Mouse (Mus musculus) limb, embryonic 10.5 days (tissue): ENCODE measurements at regions not wholly inside any gene's neighbourhood (a gene's known extent, or its start where the extent isn't known, plus 50 kb on each side); places are given as distances from the start of the nearest gene placed in this dataset.

Source experiments
- DNase-seq: peaks from one replicate; pipeline ENCODE4 v3.0.0-alpha.2; 2017; ENCODE audit warnings: low spot score
- H3K27ac ChIP-seq: fragments of 300-500 bp; sonication (generic); 2 replicates; pipeline ENCODE4 v1.5.1; 2016; ENCODE audit warnings: mild to moderate bottlenecking
- H3K27me3 ChIP-seq: fragments of 300-500 bp; sonication (generic); 2 replicates; pipeline ENCODE4 v1.6.1; 2016; ENCODE audit warnings: low read depth, mild to moderate bottlenecking; ENCODE audit not compliant: poor library complexity, severe bottlenecking
- H3K36me3 ChIP-seq: fragments of 300-500 bp; sonication (generic); 2 replicates; pipeline ENCODE4 v1.6.1; 2016; ENCODE audit warnings: mild to moderate bottlenecking, moderate library complexity
- H3K4me1 ChIP-seq: fragments of 300-500 bp; sonication (generic); 2 replicates; pipeline ENCODE4 v1.6.1; 2016
- H3K4me3 ChIP-seq: fragments of 300-500 bp; sonication (generic); 2 replicates; pipeline ENCODE4 v1.5.1; 2016; ENCODE audit warnings: mild to moderate bottlenecking, moderate library complexity
- H3K9me3 ChIP-seq: fragments of 300-500 bp; sonication (generic); replicated peaks from 2 replicates; pipeline ENCODE4 v1.6.1; 2016; ENCODE audit warnings: mild to moderate bottlenecking
- WGBS: fragments of 180-500 bp; shearing (Covaris S2); methylation state at CpG from one replicate; pipeline ENCODE4 v1.1.7; 2016; 5-methylcytosine and 5-hydroxymethylcytosine counted together

- Histone ChIP-seq H3K4me3 (peak overlapping the region; percentile 69), H3K27ac (peak overlapping the region; percentile 91), H3K4me1 (peaks cover 48% of the 10 kb centered on the region), H3K9me3 (no peaks in the 10 kb centered on the region), H3K36me3 (no peaks in the 10 kb centered on the region), H3K27me3 (no peaks in the 10 kb centered on the region)
- DNase-seq = peak; percentile 72
- WGBS = under 1% methylated on average over 50 of the region's 50 CpGs
Observed at GRCm38 (mm10) chr9:67633026-67633741, 73.7 kb upstream of the Tln2 start.

GRCm38 (mm10) chr9:67633761-67634441 lies 74.4 kb upstream of the Tln2 start:
- no peaks in the 10 kb centered on the region for H3K9me3 ChIP-seq
- H3K4me3 ChIP-seq = peak overlapping the region; percentile 69
- H3K4me1 ChIP-seq = peaks cover 42% of the 10 kb centered on the region
- DNase-seq = peak; percentile 86
- H3K36me3 ChIP-seq = no peaks in the 10 kb centered on the region
- H3K27me3 ChIP-seq = no peaks in the 10 kb centered on the region
- H3K27ac ChIP-seq = peak overlapping the region; percentile 91
- under 1% methylated on average over 61 of the region's 61 CpGs for WGBS

DNA sequence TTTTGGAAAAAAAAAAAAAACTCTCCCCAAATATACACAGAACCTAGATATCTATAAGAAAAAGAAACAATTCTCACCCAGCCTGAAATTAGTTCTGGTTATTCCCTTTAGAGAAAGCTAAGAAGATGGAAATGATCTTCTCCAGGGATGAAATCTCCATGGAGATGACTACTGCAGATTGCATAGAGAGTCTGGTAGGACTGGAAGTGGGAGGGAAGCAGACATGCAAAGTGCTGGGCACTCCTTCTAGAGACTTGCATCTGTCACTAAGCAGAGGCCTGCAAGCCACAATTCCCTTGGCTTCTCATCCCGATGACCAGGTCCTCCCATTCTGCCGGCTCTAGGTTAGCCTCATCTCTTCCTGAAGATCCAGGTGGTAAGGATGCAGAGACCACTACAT lies 87.3 kb upstream of the Tln2 start:
- Histone ChIP-seq H3K4me3 (no peak overlapping the region), H3K27ac (no peak overlapping the region), H3K36me3 (no peaks in the 10 kb centered on the region), H3K4me1 (no peaks in the 10 kb centered on the region), H3K27me3 (no peaks in the 10 kb centered on the region), H3K9me3 (no peaks in the 10 kb centered on the region)
- DNase-seq = no peak
- WGBS = 88% methylated on average over 2 of the region's 2 CpGs

GRCm38 (mm10) chr9:67664773-67665172 lies 94.5 kb upstream of the C2cd4b start:
- Histone ChIP-seq H3K4me3 (no peak overlapping the region), H3K27ac (no peak overlapping the region), H3K4me1 (no peaks in the 10 kb centered on the region), H3K36me3 (no peaks in the 10 kb centered on the region), H3K27me3 (no peaks in the 10 kb centered on the region), H3K9me3 (no peaks in the 10 kb centered on the region)
- no peak for DNase-seq

DNA sequence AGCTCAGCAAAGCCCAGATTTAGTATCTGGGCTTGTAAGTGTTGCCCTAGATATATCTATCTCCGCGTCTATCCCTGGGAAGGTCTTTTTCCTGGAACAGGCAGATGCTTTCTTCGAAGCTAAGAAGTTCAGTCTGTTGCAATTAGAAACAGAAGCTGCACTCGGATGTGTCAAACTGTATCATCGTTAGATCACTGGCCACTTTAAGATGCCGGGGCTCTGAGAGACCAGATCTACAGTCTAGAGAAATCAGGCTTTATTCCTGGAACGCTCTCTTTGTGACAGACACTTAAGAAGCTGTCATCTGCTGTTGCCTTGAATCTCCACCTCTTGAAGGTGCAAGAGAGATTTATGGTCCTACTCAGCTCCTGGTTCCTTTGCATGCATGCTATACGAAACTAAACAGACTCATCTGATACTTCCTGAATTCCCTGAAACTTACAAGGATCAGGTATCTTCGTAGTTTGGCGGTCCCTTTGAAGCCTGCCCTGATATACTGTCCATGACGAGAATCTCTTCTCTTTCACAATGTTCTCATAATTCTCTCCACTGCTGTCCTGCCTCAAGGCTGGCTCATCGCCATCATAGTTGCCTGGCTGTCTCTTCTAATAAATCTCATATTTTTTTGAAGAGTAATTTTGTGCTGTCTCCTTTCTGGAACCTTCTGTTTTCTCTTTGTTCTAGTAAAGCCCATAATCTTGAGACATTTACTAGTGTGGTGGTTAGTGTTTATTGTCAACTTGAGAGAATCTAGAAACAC lies 88.8 kb upstream of the C2cd4b start:
- no peaks in the 10 kb centered on the region for H3K9me3 ChIP-seq
- H3K27ac ChIP-seq = no peak overlapping the region
- 77% methylated on average over 12 of the region's 12 CpGs for WGBS
- no peak overlapping the region for H3K4me3 ChIP-seq
- H3K4me1 ChIP-seq = no peaks in the 10 kb centered on the region
- DNase-seq = no peak
- H3K36me3 ChIP-seq = no peaks in the 10 kb centered on the region
- H3K27me3 ChIP-seq = no peaks in the 10 kb centered on the region

DNA sequence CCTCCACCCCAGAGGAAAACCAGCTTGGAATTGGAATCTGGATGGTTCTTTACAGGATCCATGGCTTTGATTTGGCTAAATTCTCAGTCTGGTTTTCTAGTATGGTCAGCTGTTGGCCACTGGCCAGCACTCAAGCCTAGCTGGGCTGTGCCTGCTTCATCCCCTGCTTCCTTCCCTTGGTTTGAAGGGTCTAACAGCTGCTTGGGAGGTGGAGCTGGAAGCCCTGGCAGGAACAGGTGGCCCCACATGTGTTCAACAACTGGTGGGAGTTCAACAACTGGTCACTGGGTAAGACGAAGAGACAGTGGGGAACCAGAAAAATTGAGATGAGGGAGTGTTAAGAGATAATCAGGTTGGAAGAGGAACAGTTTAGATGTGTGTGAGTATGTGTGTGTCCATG lies 82.3 kb upstream of the C2cd4b start:
- Histone ChIP-seq H3K27me3 (no peaks in the 10 kb centered on the region), H3K9me3 (no peaks in the 10 kb centered on the region), H3K4me1 (no peaks in the 10 kb centered on the region), H3K4me3 (no peak overlapping the region), H3K27ac (no peak overlapping the region), H3K36me3 (no peaks in the 10 kb centered on the region)
- no peak for DNase-seq
- WGBS = 76% methylated on average over 1 of the region's 1 CpGs

- no peak overlapping the region for H3K4me3 ChIP-seq
- no peaks in the 10 kb centered on the region for H3K4me1 ChIP-seq
- H3K27me3 ChIP-seq = no peaks in the 10 kb centered on the region
- peak; percentile 88 for DNase-seq
- H3K9me3 ChIP-seq = no peaks in the 10 kb centered on the region
- H3K36me3 ChIP-seq = no peaks in the 10 kb centered on the region
- no peak overlapping the region for H3K27ac ChIP-seq
- 12% methylated on average over 7 of the region's 7 CpGs for WGBS
Observed at GRCm38 (mm10) chr9:67683367-67683766, 75.9 kb upstream of the C2cd4b start.

DNA sequence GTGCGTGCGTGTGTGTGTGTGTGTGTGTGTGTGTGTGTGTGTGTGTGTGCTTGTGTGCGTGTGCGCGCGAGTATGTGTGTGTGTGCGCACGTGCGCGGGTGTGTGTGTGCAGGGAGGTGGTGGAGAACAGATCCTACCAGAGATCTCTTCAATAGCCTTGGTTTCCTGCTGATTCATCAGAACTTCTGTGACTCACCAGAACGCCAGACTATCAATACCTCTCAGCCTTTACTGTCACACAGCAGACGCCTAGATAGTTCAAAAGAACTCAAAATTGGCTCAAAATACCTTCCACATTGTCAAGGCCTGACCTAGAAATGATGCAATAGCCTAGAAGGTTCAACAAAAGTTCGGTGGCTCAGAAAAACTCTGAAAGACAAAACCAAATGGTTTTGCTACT lies 66.8 kb upstream of the C2cd4b start:
- no peaks in the 10 kb centered on the region for H3K27me3 ChIP-seq
- H3K4me3 ChIP-seq = no peak overlapping the region
- H3K9me3 ChIP-seq = no peaks in the 10 kb centered on the region
- WGBS = 87% methylated on average over 13 of the region's 13 CpGs
- DNase-seq = no peak
- H3K36me3 ChIP-seq = no peaks in the 10 kb centered on the region
- H3K27ac ChIP-seq = no peak overlapping the region
- H3K4me1 ChIP-seq = 0 out of 2 replicates have a peak, but pooled peaks cover 4% of the 10 kb centered on the region

DNA sequence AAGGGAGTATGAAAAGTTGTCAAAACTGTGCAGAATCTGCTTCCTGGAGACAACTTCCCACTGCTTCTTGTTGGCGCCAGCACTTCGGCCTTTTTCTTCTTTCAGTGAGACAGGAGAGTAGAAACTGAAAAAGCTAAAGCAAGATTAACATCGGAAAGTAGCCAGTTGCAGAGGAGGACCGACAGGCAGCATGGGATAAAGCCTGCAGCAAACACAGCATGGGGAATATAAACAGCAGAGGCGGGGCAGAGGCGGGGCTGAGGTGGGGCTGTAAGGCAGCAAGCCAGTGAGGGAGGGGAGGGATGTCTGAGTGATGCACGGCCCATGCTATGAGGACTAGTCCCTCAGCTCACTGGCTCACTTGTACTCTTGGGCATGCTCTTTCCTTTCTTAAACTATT lies 65.5 kb upstream of the C2cd4b start:
- no peak for DNase-seq
- WGBS = 15% methylated on average over 7 of the region's 7 CpGs
- no peaks in the 10 kb centered on the region for H3K36me3 ChIP-seq

DNA sequence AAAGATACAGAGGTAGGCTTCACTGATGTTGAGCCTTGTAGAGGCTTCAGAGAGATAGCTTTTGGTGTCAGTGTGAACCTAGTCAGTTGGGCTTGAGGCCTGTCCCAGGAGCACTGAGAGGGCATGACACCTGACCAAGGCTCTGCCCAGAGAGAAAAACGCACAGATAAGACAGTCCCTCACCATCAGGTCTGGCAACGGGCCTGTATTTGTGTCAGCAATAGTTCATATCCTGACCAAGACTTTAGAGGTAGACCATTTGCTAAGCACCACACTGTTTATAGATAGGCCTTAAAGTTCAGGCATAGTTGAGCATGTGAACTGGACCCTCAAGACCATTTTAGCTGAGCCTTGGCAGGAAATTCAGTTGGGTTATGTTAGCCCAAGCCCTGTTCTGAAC lies 60.4 kb upstream of the C2cd4b start:
- no peaks in the 10 kb centered on the region for H3K9me3 ChIP-seq
- DNase-seq = no peak
- H3K36me3 ChIP-seq = no peaks in the 10 kb centered on the region
- 93% methylated on average over 2 of the region's 2 CpGs for WGBS
- peaks cover 14% of the 10 kb centered on the region; the same call in 1 of the 2 replicates for H3K27me3 ChIP-seq
- no peak overlapping the region for H3K4me3 ChIP-seq
- peaks cover 7% of the 10 kb centered on the region for H3K4me1 ChIP-seq
- H3K27ac ChIP-seq = no peak overlapping the region

More for the DNA sequence above, 65.5 kb upstream of the C2cd4b start:
- no peaks in the 10 kb centered on the region for H3K27me3 ChIP-seq
- no peaks in the 10 kb centered on the region for H3K9me3 ChIP-seq
- no peak overlapping the region for H3K4me3 ChIP-seq
- H3K4me1 ChIP-seq = 0 out of 2 replicates have a peak, but pooled peaks cover 4% of the 10 kb centered on the region
- H3K27ac ChIP-seq = no peak overlapping the region

DNA sequence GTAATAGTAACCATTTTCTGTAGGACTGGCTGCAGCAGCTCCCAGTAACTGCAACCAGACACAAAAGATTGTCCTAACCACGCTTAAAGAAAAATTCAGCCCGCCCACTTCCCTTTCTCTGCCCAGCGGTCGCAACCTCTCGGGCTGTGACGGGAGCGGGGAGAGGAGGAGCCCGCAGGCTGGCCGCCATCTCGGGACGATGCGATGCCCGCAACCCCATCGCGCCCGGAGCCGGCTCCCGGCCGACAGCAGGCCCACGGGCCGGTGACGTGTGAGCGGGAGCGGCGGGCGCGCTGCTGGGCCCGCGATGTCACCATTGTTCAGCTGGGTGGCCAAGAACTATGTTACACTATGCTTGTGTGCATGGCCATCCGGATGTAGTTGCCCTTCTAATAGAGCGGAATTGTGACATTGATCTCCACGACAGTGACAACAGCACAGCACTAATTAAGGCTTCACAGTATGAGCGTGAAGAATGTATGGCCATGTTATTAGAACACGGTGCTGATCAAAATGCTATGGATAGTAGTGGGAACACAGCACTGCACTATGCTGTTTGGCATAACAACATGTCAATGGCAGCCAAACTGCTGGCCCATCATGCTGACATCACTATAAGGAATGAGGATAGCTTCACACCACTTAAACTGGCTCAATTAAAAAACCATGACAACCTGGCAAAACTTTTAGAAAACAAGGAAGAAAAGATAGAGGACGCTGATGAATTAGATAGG lies 59.2 kb upstream of the C2cd4b start:
- 30% methylated on average over 35 of the region's 35 CpGs for WGBS
- peaks cover 14% of the 10 kb centered on the region; the same call in 1 of the 2 replicates for H3K27me3 ChIP-seq
- H3K4me3 ChIP-seq = peak overlapping the region; percentile 50
- no peaks in the 10 kb centered on the region for H3K9me3 ChIP-seq
- DNase-seq = peak; percentile 69
- H3K36me3 ChIP-seq = no peaks in the 10 kb centered on the region
- H3K27ac ChIP-seq = peak overlapping the region; percentile 82
- peaks cover 12% of the 10 kb centered on the region for H3K4me1 ChIP-seq

DNA sequence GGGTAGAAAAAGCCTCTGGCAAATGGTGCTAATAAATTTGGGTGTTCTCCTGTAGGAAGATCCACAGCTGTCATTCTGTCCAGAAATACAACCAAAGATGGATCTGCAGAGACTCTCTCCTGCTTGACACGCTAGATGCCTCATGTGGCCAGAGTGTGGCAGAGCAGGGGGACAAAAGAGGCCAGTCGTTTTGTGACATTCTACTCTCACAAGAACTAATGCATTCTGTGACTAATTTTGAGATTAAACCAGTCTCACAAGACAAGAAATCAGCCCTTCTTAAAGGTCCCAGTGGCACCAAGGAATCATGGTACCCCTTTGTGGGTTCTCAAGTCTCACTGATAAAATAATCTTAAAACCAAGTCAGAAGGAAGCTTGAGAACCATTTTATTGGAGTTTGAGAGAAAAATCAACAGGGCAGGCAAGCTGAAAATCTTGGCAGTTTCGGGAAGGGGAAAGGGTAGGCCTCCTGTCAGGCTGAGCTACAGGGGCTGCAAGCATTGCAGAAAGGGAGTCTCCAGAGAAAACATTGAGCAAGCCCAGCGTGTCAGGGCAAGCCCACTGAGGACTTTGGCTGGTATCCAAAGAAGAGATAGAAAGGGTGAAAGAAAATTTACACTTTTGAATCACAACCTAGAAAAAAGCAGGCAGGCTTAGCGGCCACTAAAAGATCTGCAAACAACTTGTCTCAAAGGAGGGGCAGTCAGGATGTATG lies 50.8 kb upstream of the C2cd4b start:
- no peaks in the 10 kb centered on the region for H3K36me3 ChIP-seq
- 72% methylated on average over 5 of the region's 5 CpGs for WGBS
- no peak for DNase-seq
- no peaks in the 10 kb centered on the region for H3K9me3 ChIP-seq
- H3K4me3 ChIP-seq = no peak overlapping the region
- H3K27ac ChIP-seq = no peak overlapping the region
- peaks cover 5% of the 10 kb centered on the region; the same call in 1 of the 2 replicates for H3K4me1 ChIP-seq
- no peaks in the 10 kb centered on the region for H3K27me3 ChIP-seq
